Mouse (Mus musculus) hindbrain, embryonic 11.5 days (tissue): ENCODE measurements at regions not wholly inside any gene's neighbourhood (a gene's known extent, or its start where the extent isn't known, plus 50 kb on each side); places are given as distances from the start of the nearest gene placed in this dataset.

Source experiments
- ATAC-seq: fragments of 200-750 bp; cut with Nextera tagmentation; 2 replicates; pipeline ENCODE4 v1.8.0; 2017; ENCODE audit warnings: mild to moderate bottlenecking, moderate TSS enrichment, moderate library complexity; ENCODE audit not compliant: low FRiP score
- DNase-seq: peaks from one replicate; pipeline ENCODE4 v3.0.0-alpha.2; 2015; ENCODE audit warnings: low spot score
- H3K27ac ChIP-seq: fragments of 300-500 bp; sonication (generic); 2 replicates; pipeline ENCODE4 v1.5.1; 2014; ENCODE audit warnings: mild to moderate bottlenecking, low read depth, low read length
- H3K27me3 ChIP-seq: fragments of 300-500 bp; sonication (generic); 2 replicates; pipeline ENCODE4 v1.6.1; 2014; ENCODE audit warnings: mild to moderate bottlenecking, low read length, moderate library complexity, mixed read lengths; ENCODE audit not compliant: control insufficient read depth, insufficient read depth
- H3K36me3 ChIP-seq: fragments of 300-500 bp; sonication (generic); 2 replicates; pipeline ENCODE4 v1.6.1; 2014; ENCODE audit warnings: mild to moderate bottlenecking, low read length, moderate library complexity, mixed read lengths; ENCODE audit not compliant: control insufficient read depth, insufficient read depth
- H3K4me1 ChIP-seq: fragments of 300-500 bp; sonication (generic); replicated peaks from 2 replicates; pipeline ENCODE4 v1.6.1; 2014; ENCODE audit warnings: low read length, mixed read lengths; ENCODE audit not compliant: control insufficient read depth, insufficient read depth
- H3K4me2 ChIP-seq: fragments of 300-500 bp; sonication (generic); replicated peaks from 2 replicates; pipeline ENCODE4 v1.6.1; 2014; ENCODE audit warnings: mild to moderate bottlenecking, low read depth, low read length
- H3K4me3 ChIP-seq: fragments of 300-500 bp; sonication (generic); 2 replicates; pipeline ENCODE4 v1.5.1; 2014; ENCODE audit warnings: low read depth, low read length
- H3K9ac ChIP-seq: fragments of 300-500 bp; sonication (generic); 2 replicates; pipeline ENCODE4 v1.6.1; 2014; ENCODE audit warnings: low read depth, low read length
- H3K9me3 ChIP-seq: fragments of 300-500 bp; sonication (generic); 2 replicates; pipeline ENCODE4 v1.6.1; 2016; ENCODE audit warnings: low read length; ENCODE audit not compliant: control insufficient read depth
- WGBS: fragments of 180-500 bp; shearing (Covaris S2); extraction: QIAGEN DNeasy Blood & Tissue Kit; methylation state at CpG from one replicate; pipeline ENCODE4 v1.1.7; 2014; 5-methylcytosine and 5-hydroxymethylcytosine counted together

DNA sequence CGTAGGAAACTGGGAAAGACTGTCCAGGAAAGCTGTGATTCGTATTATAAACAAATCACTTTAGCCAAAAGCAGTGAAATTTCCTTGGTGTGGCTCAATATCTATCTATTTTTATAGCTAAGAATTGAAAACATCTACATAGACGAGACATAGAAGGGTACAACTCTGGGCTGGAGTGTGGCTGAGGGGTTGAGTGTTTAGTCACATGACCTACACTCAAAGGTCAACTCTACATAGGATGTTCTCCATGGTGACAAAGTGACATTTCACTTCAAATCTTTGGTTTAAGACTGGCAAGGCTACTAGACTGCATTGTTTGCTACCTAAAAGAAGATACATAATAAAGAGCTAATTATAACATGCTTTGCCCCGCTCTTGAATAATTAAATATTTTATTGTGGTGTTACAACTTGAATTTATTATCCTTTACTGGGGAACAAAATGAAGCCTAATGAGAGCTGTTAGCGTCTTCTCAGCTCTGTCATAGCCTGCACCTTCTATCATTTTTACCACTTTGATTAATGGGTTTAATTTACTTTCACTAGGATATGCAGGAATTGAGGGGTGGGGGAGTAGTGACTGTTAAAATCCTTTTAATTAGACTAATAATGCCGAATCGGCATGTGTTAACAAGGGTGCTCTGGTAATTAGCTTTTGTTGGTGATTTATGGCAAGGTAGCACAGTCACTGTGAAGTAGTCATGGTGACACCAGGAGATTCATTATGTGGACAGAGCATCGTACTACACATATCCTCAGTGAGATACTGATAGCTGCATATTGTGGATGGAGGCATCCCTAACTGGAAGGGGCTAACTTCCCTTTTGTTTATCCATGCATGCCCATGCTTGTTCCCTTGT lies 57.7 kb upstream of the Gm10234 start:
- Histone ChIP-seq H3K27ac (no peak overlapping the region), H3K4me3 (no peak overlapping the region), H3K4me1 (no peaks in the 10 kb centered on the region), H3K27me3 (no peaks in the 10 kb centered on the region), H3K9me3 (no peaks in the 10 kb centered on the region), H3K9ac (no peak overlapping the region), H3K36me3 (no peaks in the 10 kb centered on the region), H3K4me2 (no peak overlapping the region)
- WGBS: 81% methylated on average over 8 of the region's 8 CpGs
- DNase-seq (no peak), ATAC-seq (no peak)

DNA sequence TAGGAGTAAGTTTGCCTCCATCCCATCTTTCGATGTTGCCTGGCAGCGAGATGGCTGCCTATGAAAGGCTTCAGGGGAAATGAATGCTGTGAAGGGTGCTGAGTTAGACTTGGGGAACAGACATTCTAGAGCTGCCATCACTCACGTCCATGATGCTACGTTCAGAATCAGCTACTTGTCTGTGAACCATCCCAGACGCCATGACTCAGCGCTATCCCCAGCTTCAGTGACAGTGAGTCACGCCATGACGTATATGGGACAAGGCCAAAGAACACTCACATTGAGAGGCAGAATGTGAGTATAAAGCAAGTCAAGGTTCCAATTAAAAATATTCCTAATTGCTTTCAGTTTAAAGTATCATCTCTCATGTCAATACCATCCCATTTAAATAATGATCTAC lies 52.4 kb upstream of the Gm10234 start:
- H3K36me3 ChIP-seq: no peaks in the 10 kb centered on the region
- no peak overlapping the region for H3K4me2 ChIP-seq
- no peaks in the 10 kb centered on the region for H3K9me3 ChIP-seq
- no peaks in the 10 kb centered on the region for H3K27me3 ChIP-seq
- DNase-seq (no peak), ATAC-seq (no peak)
- 90% methylated on average over 8 of the region's 8 CpGs for WGBS
- H3K9ac ChIP-seq: no peak overlapping the region
- H3K27ac ChIP-seq: no peak overlapping the region
- H3K4me3 ChIP-seq: no peak overlapping the region
- H3K4me1 ChIP-seq: no peaks in the 10 kb centered on the region
